Mouse (Mus musculus): ENCODE results near the gene Oser1.
"Not testable (repeated sequence)": the region's sequence is repeated elsewhere in the genome, so short reads cannot be mapped to it uniquely, and the experiment has no call there.

- TF ChIP-seq GATA1 (IDR thresholded peaks at IDR 0.05; ENCODE audit: borderline replicate concordance, low read length); FLI1 (IDR thresholded peaks at IDR 0.05; ENCODE audit: low read length): not testable (repeated sequence)
Measured at GRCm38 (mm10) chr2:163411344-163411743, 13.2 kb downstream of the Oser1 start.

All from megakaryocyte, embryonic 14.5 days (primary cell).